Mouse (Mus musculus) liver, embryonic 14.5 days (tissue): Measurements from ENCODE around the gene Mylk. TPM values are rescaled to one million over a fixed set of nuclear protein-coding genes. Genes with fewer than 3 reads are reported as not detected.

Source experiments
- ATAC-seq: fragments of 200-750 bp; cut with Nextera tagmentation; 2 replicates; pipeline ENCODE4 v1.8.0; 2017; ENCODE audit warnings: moderate number of reproducible peaks, mild to moderate bottlenecking, moderate library complexity; ENCODE audit not compliant: insufficient read depth
- DNase-seq, 3 experiments: peaks; one replicate each; pipeline ENCODE4 v3.0.0-alpha.2; 2012 to 2013; ENCODE audit warnings: low read depth in 3 of 3, low spot score in 3 of 3
- H3K27ac ChIP-seq: fragments of 300-500 bp; sonication (generic); 2 replicates; pipeline ENCODE4 v1.5.1; 2014; ENCODE audit warnings: moderate library complexity, mild to moderate bottlenecking, control low read depth, inconsistent platforms
- H3K27me3 ChIP-seq: fragments of 300-500 bp; sonication (generic); 2 replicates; pipeline ENCODE4 v1.6.1; 2014; ENCODE audit warnings: mild to moderate bottlenecking, low read length, moderate library complexity; ENCODE audit not compliant: control insufficient read depth, insufficient read depth
- H3K36me3 ChIP-seq: fragments of 300-500 bp; sonication (generic); replicated peaks from 2 replicates; pipeline ENCODE4 v1.6.1; 2014; ENCODE audit warnings: low read depth; ENCODE audit not compliant: control insufficient read depth, insufficient read depth
- H3K4me1 ChIP-seq, 2 experiments: fragments of 200-500 bp in 1 of 2; fragments of 300-500 bp in 1 of 2; sonication (generic) in 1 of 2; replicated peaks; 2 replicates each; pipeline ENCODE4 v1.6.1; 2012 to 2014; ENCODE audit warnings: antibody characterized with exemption in 1 of 2, inconsistent platforms in 1 of 2, low read length in 1 of 2; ENCODE audit not compliant: control insufficient read depth in 2 of 2, insufficient read depth in 2 of 2
- H3K4me2 ChIP-seq: fragments of 300-500 bp; sonication (generic); 2 replicates; pipeline ENCODE4 v1.6.1; 2014; ENCODE audit warnings: low read depth, mild to moderate bottlenecking, control low read depth, moderate library complexity
- H3K4me3 ChIP-seq, 2 experiments: fragments of 200-500 bp in 1 of 2; fragments of 300-500 bp in 1 of 2; sonication (generic) in 1 of 2; 2 replicates each; pipeline ENCODE4 v1.5.1; 2012 to 2014; ENCODE audit warnings: low read depth in 2 of 2, low read length in 2 of 2, mild to moderate bottlenecking in 2 of 2, control low read depth in 1 of 2, inconsistent platforms in 1 of 2, moderate library complexity in 1 of 2; ENCODE audit not compliant: insufficient read depth in 1 of 2
- H3K9ac ChIP-seq: fragments of 300-500 bp; sonication (generic); replicated peaks from 2 replicates; pipeline ENCODE4 v1.6.1; 2014; ENCODE audit warnings: mild to moderate bottlenecking, control low read depth, moderate library complexity
- H3K9me3 ChIP-seq: fragments of 300-500 bp; sonication (generic); 2 replicates; pipeline ENCODE4 v1.6.1; 2016; ENCODE audit warnings: low read length, mixed read lengths; ENCODE audit not compliant: control insufficient read depth
- CTCF ChIP-seq: IDR thresholded peaks from 2 replicates; pipeline ENCODE4 v1.5.1; 2016; ENCODE audit warnings: antibody characterized with exemption, low read depth, control low read depth
- EP300 ChIP-seq: IDR thresholded peaks from 2 replicates; pipeline ENCODE4 v1.6.1; 2016; ENCODE audit warnings: antibody characterized with exemption, low read depth
- WGBS: fragments of 180-500 bp; shearing (Covaris S2); extraction: QIAGEN DNeasy Blood & Tissue Kit; methylation state at CpG from one replicate; pipeline ENCODE4 v1.1.7; 2014; ENCODE audit not compliant: insufficient replicate concordance; 5-methylcytosine and 5-hydroxymethylcytosine counted together
- polyA plus RNA-seq, 2 experiments: library from polyadenylated mRNA; depleted of rRNA in 1 of 2; stranded (reverse) in 1 of 2; unstranded in 1 of 2; fragments of >200 nt; fragmentation: Nextera tagmentation in 1 of 2; extraction: Ambion mirVana in 1 of 2; gene quantifications; 2 replicates each; pipeline versions ENCODE4 v1.2.1 to v1.2.3; 2012 to 2014

Mylk gene
- polyA plus RNA-seq, 2 experiments = 4.4 to 5.4 TPM

- TF ChIP-seq EP300 = no peak
- no peak for TF ChIP-seq CTCF
- H3K4me2 ChIP-seq = no peak overlapping the region
- H3K4me3 ChIP-seq = no peak overlapping the region
- H3K27me3 ChIP-seq = no peaks in the 10 kb centered on the region
- no peaks in the 10 kb centered on the region for H3K9me3 ChIP-seq
- 65% methylated on average over 5 of the region's 5 CpGs for WGBS
- no peak overlapping the region for H3K27ac ChIP-seq
- no peak for ATAC-seq
- no peaks in the 10 kb centered on the region for H3K36me3 ChIP-seq
- no peak overlapping the region for H3K9ac ChIP-seq
- H3K4me1 ChIP-seq = peaks cover 0 to 19% of the 10 kb centered on the region in 2 experiments; a peak in 3 of 4 replicates
- no peak for DNase-seq
Observed at GRCm38 (mm10) chr16:34959261-34959660, 214.3 kb downstream of the Mylk start.

GRCm38 (mm10) chr16:34960243-34960642 lies 215.2 kb downstream of the Mylk start:
- TF ChIP-seq EP300 = no peak
- Histone ChIP-seq H3K36me3 (no peaks in the 10 kb centered on the region), H3K9me3 (no peaks in the 10 kb centered on the region), H3K27me3 (no peaks in the 10 kb centered on the region), H3K4me3 (no peak overlapping the region), H3K27ac (no peak overlapping the region), H3K9ac (no peak overlapping the region), H3K4me2 (no peak overlapping the region), H3K4me1 (peaks cover 0 to 19% of the 10 kb centered on the region in 2 experiments; a peak in 3 of 4 replicates)
- DNase-seq (no peak), ATAC-seq (no peak)
- WGBS = 70% methylated on average over 5 of the region's 5 CpGs

GRCm38 (mm10) chr16:34960866-34961582 lies 216.0 kb downstream of the Mylk start:
- no peaks in the 10 kb centered on the region for H3K9me3 ChIP-seq

GRCm38 (mm10) chr16:34962322-34962721 lies 217.3 kb downstream of the Mylk start:
- DNase-seq = no peak
- no peaks in the 10 kb centered on the region for H3K27me3 ChIP-seq
- no peak overlapping the region for H3K27ac ChIP-seq
- no peak overlapping the region for H3K9ac ChIP-seq
- H3K4me3 ChIP-seq = no peak overlapping the region
- ATAC-seq = no peak
- H3K4me1 ChIP-seq = peaks cover 0 to 23% of the 10 kb centered on the region in 2 experiments; a peak in 3 of 4 replicates
- H3K36me3 ChIP-seq = no peaks in the 10 kb centered on the region
- TF ChIP-seq EP300 (no peak), CTCF (no peak)
- 73% methylated on average over 4 of the region's 4 CpGs for WGBS
- no peaks in the 10 kb centered on the region for H3K9me3 ChIP-seq
- H3K4me2 ChIP-seq = no peak overlapping the region

More at GRCm38 (mm10) chr16:34960866-34961582, 216.0 kb downstream of the Mylk start:
- no peak for ATAC-seq
- no peak for DNase-seq
- H3K27me3 ChIP-seq = no peaks in the 10 kb centered on the region
- H3K27ac ChIP-seq = no peak overlapping the region
- 30% methylated on average over 9 of the region's 9 CpGs for WGBS
- H3K4me1 ChIP-seq = peaks cover 0 to 19% of the 10 kb centered on the region in 2 experiments; a peak in 3 of 4 replicates
- no peak for TF ChIP-seq CTCF
- H3K4me2 ChIP-seq = no peak overlapping the region
- no peak overlapping the region for H3K9ac ChIP-seq
- H3K4me3 ChIP-seq = no peak overlapping the region
- no peaks in the 10 kb centered on the region for H3K36me3 ChIP-seq

GRCm38 (mm10) chr16:34963008-34963407 lies 218.0 kb downstream of the Mylk start:
- no peak for DNase-seq
- Histone ChIP-seq H3K4me1 (peaks cover 0 to 22% of the 10 kb centered on the region in 2 experiments; a peak in 3 of 4 replicates), H3K4me3 (no peak overlapping the region), H3K9me3 (no peaks in the 10 kb centered on the region), H3K27ac (no peak overlapping the region), H3K9ac (no peak overlapping the region), H3K36me3 (no peaks in the 10 kb centered on the region), H3K4me2 (no peak overlapping the region), H3K27me3 (no peaks in the 10 kb centered on the region)
- no peak for ATAC-seq
- WGBS = 24% methylated on average over 4 of the region's 4 CpGs
- TF ChIP-seq EP300 (no peak), CTCF (no peak)
